Comparison of ENCODE assay signal across 7 mouse cellular contexts in genomic region chr13:108316487-108316903, GRCm38 (mm10). TPM values are rescaled to one million over a fixed set of nuclear protein-coding genes. Genes with fewer than 3 reads are reported as not detected.
DNase-seq lines count a peak whose midpoint lies in the region; ATAC-seq and TF ChIP-seq lines count a peak whose summit lies in the region.

No protein-coding gene starts in this region.

- no peaks in the 10 kb centered on the region for H3K27me3 ChIP-seq in embryonic facial prominence, embryonic 10.5 days (replicated peaks; ENCODE audit: low read depth, poor library complexity, severe bottlenecking)
- H3K27me3 ChIP-seq in hindbrain, embryonic 15.5 days = no peaks in the 10 kb centered on the region
- H3K27me3 ChIP-seq in midbrain, embryonic 10.5 days (ENCODE audit: low read depth, poor library complexity, severe bottlenecking) = no peaks in the 10 kb centered on the region
- H3K27me3 ChIP-seq in thymus, adult 2 months (ENCODE audit: control insufficient read depth, insufficient read depth, low read length) = no peaks in the 10 kb centered on the region

- peak overlapping the region; percentile 84 for H3K4me3 ChIP-seq in embryonic facial prominence, embryonic 10.5 days
- H3K4me3 ChIP-seq in hindbrain, embryonic 15.5 days = peak overlapping the region; percentile 78
- peak overlapping the region; percentile 87 for H3K4me3 ChIP-seq in midbrain, embryonic 10.5 days
- H3K4me3 ChIP-seq in thymus, adult 2 months (ENCODE audit: control insufficient read depth, insufficient read depth, low read length) = peak overlapping the region; percentile 62

- no peaks in the 10 kb centered on the region for H3K9me3 ChIP-seq in embryonic facial prominence, embryonic 10.5 days
- H3K9me3 ChIP-seq in hindbrain, embryonic 15.5 days = no peaks in the 10 kb centered on the region
- H3K9me3 ChIP-seq in midbrain, embryonic 10.5 days (replicated peaks) = no peaks in the 10 kb centered on the region

- WGBS in embryonic facial prominence, embryonic 10.5 days = under 1% methylated on average over 32 of the region's 32 CpGs
- WGBS in hindbrain, embryonic 15.5 days = under 1% methylated on average over 32 of the region's 32 CpGs
- under 1% methylated on average over 32 of the region's 32 CpGs for WGBS in midbrain, embryonic 10.5 days
- under 1% methylated on average over 32 of the region's 32 CpGs for WGBS in thymus, adult 2 months

- peaks cover 20% of the 10 kb centered on the region for H3K4me1 ChIP-seq in embryonic facial prominence, embryonic 10.5 days
- H3K4me1 ChIP-seq in hindbrain, embryonic 15.5 days (replicated peaks) = peaks cover 12% of the 10 kb centered on the region
- H3K4me1 ChIP-seq in midbrain, embryonic 10.5 days = peaks cover 26% of the 10 kb centered on the region
- peaks cover 7% of the 10 kb centered on the region for H3K4me1 ChIP-seq in thymus, adult 2 months (replicated peaks; ENCODE audit: control insufficient read depth, insufficient read depth, low read length)

- TF ChIP-seq CTCF in thymus, adult 2 months (IDR thresholded peaks at IDR 0.05; ENCODE audit: borderline replicate concordance, control insufficient read depth, extremely low read depth, insufficient read depth, low read length, poor library complexity) = no peak

- peak overlapping the region; percentile 95 for H3K4me2 ChIP-seq in hindbrain, embryonic 15.5 days

- 0 out of 2 replicates have a peak, but pooled peaks have one; percentile 4 for TF ChIP-seq POLR2A in thymus, adult 2 months (IDR thresholded peaks at IDR 0.05; ENCODE audit: control insufficient read depth, extremely low read depth, insufficient read depth, low read length, poor library complexity)

- H3K27ac ChIP-seq in embryonic facial prominence, embryonic 10.5 days (replicated peaks) = peak overlapping the region; percentile 93
- H3K27ac ChIP-seq in hindbrain, embryonic 15.5 days (replicated peaks) = no peak overlapping the region
- H3K27ac ChIP-seq in midbrain, embryonic 10.5 days (replicated peaks) = peak overlapping the region; percentile 93
- H3K27ac ChIP-seq in thymus, adult 2 months (ENCODE audit: control insufficient read depth, insufficient read depth, low read length) = no peak overlapping the region

- peak overlapping the region; percentile 79 for H3K9ac ChIP-seq in hindbrain, embryonic 15.5 days

- peaks cover 15% of the 10 kb centered on the region for H3K36me3 ChIP-seq in embryonic facial prominence, embryonic 10.5 days (replicated peaks)
- H3K36me3 ChIP-seq in hindbrain, embryonic 15.5 days = no peaks in the 10 kb centered on the region
- H3K36me3 ChIP-seq in midbrain, embryonic 10.5 days = peaks cover 10% of the 10 kb centered on the region
- H3K36me3 ChIP-seq in thymus, adult 2 months (ENCODE audit: control insufficient read depth, insufficient read depth, low read length) = no peaks in the 10 kb centered on the region

- DNase-seq in 3T3-L1 (ENCODE audit: low read depth, low spot score) (peak; percentile 27), adipocyte (ENCODE audit: low spot score) (no peak)
- peak; percentile 41 to 43 for DNase-seq in B cell, adult 2 months
- DNase-seq in embryonic facial prominence, embryonic 10.5 days (ENCODE audit: low spot score) = peak; percentile 71
- DNase-seq in midbrain, embryonic 10.5 days (ENCODE audit: low spot score) = no peak
- DNase-seq in thymus, adult 2 months = peak; percentile 46

- peak; percentile 25 for ATAC-seq in hindbrain, embryonic 15.5 days (ENCODE audit: low FRiP score, low read depth)

RNA-seq across cellular contexts. Expression of gene Depdc1b, which starts 0.4 kb away (rescaled TPM):
- polyA plus RNA-seq in embryonic facial prominence, embryonic 10.5 days (2016; fragmentation: Nextera tagmentation; extraction: Ambion mirVana) = 18.7 and 21.5 TPM in 2 replicates
- 2.5 and 2.8 TPM in 2 replicates for polyA plus RNA-seq in hindbrain, embryonic 15.5 days (2015; fragmentation: Nextera tagmentation; extraction: Ambion mirVana)
- 18.8 and 18.9 TPM in 2 replicates for polyA plus RNA-seq in midbrain, embryonic 10.5 days (2016; fragmentation: Nextera tagmentation; extraction: Ambion mirVana)
- 10.4 and 13.1 TPM in 2 replicates for polyA plus RNA-seq in thymus, adult 2 months (2012; rRNA removed)

Comparison
In these comparisons a context has a peak if more than half of its experiments do, and no peak if none do; other contexts are left out.
1. DNase-seq: peak in 3T3-L1 (single experiment), B cell, adult 2 months (2 of 2), embryonic facial prominence, embryonic 10.5 days (single experiment) and thymus, adult 2 months (single experiment); none in midbrain, embryonic 10.5 days (single experiment) and adipocyte (single experiment).
2. H3K27ac ChIP-seq: peak in embryonic facial prominence, embryonic 10.5 days (single experiment) and midbrain, embryonic 10.5 days (single experiment); none in hindbrain, embryonic 15.5 days (single experiment) and thymus, adult 2 months (single experiment).
3. Peak in every context shown above with its lines, with median percentiles within 50 percentile points of each other: H3K4me3 ChIP-seq.